ENCODE assay signal across 9 mouse cellular contexts in the genomic region with DNA sequence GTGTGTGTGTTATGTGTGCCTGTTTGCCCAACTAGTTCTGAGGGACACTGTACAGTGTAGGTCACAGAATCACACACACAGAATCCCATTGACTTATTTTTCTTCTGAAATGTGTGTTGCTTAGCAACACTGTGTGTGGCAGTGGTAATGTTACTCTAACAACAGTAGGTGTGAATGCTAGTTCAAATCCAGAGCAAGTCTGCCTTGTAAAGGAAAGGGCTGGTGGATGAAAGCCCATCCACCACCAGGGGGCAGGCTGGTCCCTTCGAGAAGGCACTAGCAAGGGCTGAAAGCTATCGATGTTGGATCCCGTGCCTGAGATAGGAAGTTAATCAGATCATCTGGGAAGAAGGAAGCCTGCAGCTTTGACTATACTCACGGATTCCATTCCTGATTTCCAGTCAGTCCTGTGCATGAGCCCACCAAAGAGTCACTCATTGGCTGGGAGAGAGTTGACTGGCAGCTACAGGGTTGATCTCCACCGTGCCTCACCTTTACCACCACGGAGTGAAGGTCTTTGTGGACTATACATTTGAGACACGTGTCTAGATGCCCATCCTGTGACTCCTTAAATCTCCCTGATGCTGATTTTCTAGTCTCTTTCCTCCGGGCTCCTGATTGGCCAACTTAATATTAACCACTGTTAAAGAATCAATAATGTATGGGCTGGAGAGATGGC. TPM values are rescaled to one million over a fixed set of nuclear protein-coding genes. Genes with fewer than 3 reads are reported as not detected.
DNase-seq lines count a peak whose midpoint lies in the region; ATAC-seq and TF ChIP-seq lines count a peak whose summit lies in the region.
"Had no signal": no experiment of that assay in that cellular context is flagged by ENCODE, and none has a peak within 500 bp of the region (broad histone marks: within the 10 kb centered on the region; RNA-seq: fewer than 3 reads in every experiment).

No protein-coding gene starts in this region.

- H3K36me3 ChIP-seq in MEL (ENCODE audit: control insufficient read depth in 1 of 2, insufficient read depth in 2 of 2, low read length in 2 of 2): no peaks in the 10 kb centered on the region
- H3K36me3 ChIP-seq in forebrain, embryonic 16.5 days (ENCODE audit: control insufficient read depth, insufficient read depth): no peaks in the 10 kb centered on the region
- no peaks in the 10 kb centered on the region for H3K36me3 ChIP-seq in hindbrain, embryonic 11.5 days (ENCODE audit: control insufficient read depth, insufficient read depth, low read length)
- H3K36me3 ChIP-seq in lung, postnatal 0 days (ENCODE audit: insufficient read depth, low read length): no peaks in the 10 kb centered on the region
- H3K36me3 ChIP-seq: liver, embryonic 15.5 days had no signal

- no peak overlapping the region for H3K27ac ChIP-seq in MEL (ENCODE audit: control insufficient read depth, low read depth, low read length)
- H3K27ac ChIP-seq in forebrain, embryonic 16.5 days (ENCODE audit: low read length): no peak overlapping the region
- H3K27ac ChIP-seq in hindbrain, embryonic 11.5 days (ENCODE audit: low read depth, low read length): no peak overlapping the region
- H3K27ac ChIP-seq in lung, postnatal 0 days (ENCODE audit: low read length): no peak overlapping the region
- H3K27ac ChIP-seq: liver, embryonic 15.5 days had no signal

- TF ChIP-seq CTCF in MEL (IDR thresholded peaks at IDR 0.05 in 2 of 3, conservative IDR thresholded peaks at IDR 0.05 in 1 of 3; ENCODE audit: control insufficient read depth in 1 of 3, insufficient read depth in 1 of 3, low read depth in 2 of 3, low read length in 3 of 3, poor library complexity in 1 of 3, severe bottlenecking in 1 of 3): peak; percentile 81 to 89 (median 81)
- peak; percentile 95 for TF ChIP-seq CTCF in lung, postnatal 0 days (IDR thresholded peaks at IDR 0.05)

- no peaks in the 10 kb centered on the region for H3K4me1 ChIP-seq in MEL (ENCODE audit: control insufficient read depth in 1 of 2, insufficient read depth in 2 of 2, low read length in 2 of 2)
- peaks cover 7% of the 10 kb centered on the region; the same call in 1 of the 2 replicates for H3K4me1 ChIP-seq in forebrain, embryonic 16.5 days (replicated peaks; ENCODE audit: control insufficient read depth, insufficient read depth, low read length)
- no peaks in the 10 kb centered on the region for H3K4me1 ChIP-seq in hindbrain, embryonic 11.5 days (replicated peaks; ENCODE audit: control insufficient read depth, insufficient read depth, low read length)
- H3K4me1 ChIP-seq in lung, postnatal 0 days (ENCODE audit: insufficient read depth, low read depth, low read length): no peaks in the 10 kb centered on the region
- H3K4me1 ChIP-seq: liver, embryonic 15.5 days had no signal

- H3K4me3 ChIP-seq in MEL (ENCODE audit: control insufficient read depth in 1 of 2, insufficient read depth in 1 of 2, low read depth in 2 of 2, low read length in 2 of 2): no peak overlapping the region
- no peak overlapping the region for H3K4me3 ChIP-seq in forebrain, embryonic 16.5 days (replicated peaks; ENCODE audit: low read length)
- no peak overlapping the region for H3K4me3 ChIP-seq in hindbrain, embryonic 11.5 days (ENCODE audit: low read depth, low read length)
- H3K4me3 ChIP-seq in lung, postnatal 0 days (ENCODE audit: low read depth, low read length): no peak overlapping the region
- H3K4me3 ChIP-seq: liver, embryonic 15.5 days had no signal

- H3K4me2 ChIP-seq in forebrain, embryonic 16.5 days (ENCODE audit: low read length): no peak overlapping the region
- H3K4me2 ChIP-seq in hindbrain, embryonic 11.5 days (replicated peaks; ENCODE audit: low read depth, low read length): no peak overlapping the region
- no peak overlapping the region for H3K4me2 ChIP-seq in lung, postnatal 0 days (replicated peaks; ENCODE audit: low read depth, low read length)
- H3K4me2 ChIP-seq: liver, embryonic 15.5 days had no signal

- H3K9me3 ChIP-seq in MEL (replicated peaks; ENCODE audit: insufficient read depth, low read length): no peaks in the 10 kb centered on the region
- H3K9me3 ChIP-seq in forebrain, embryonic 16.5 days (ENCODE audit: control insufficient read depth, low read length): no peaks in the 10 kb centered on the region
- no peaks in the 10 kb centered on the region for H3K9me3 ChIP-seq in hindbrain, embryonic 11.5 days (ENCODE audit: control insufficient read depth, low read length)
- H3K9me3 ChIP-seq in lung, postnatal 0 days (ENCODE audit: low read length): no peaks in the 10 kb centered on the region
- H3K9me3 ChIP-seq: liver, embryonic 15.5 days had no signal

- 32% methylated on average over 8 of the region's 8 CpGs for WGBS in forebrain, embryonic 16.5 days
- 35% methylated on average over 8 of the region's 8 CpGs for WGBS in hindbrain, embryonic 11.5 days
- 24% methylated on average over 8 of the region's 8 CpGs for WGBS in lung, postnatal 0 days

- DNase-seq in MEL (ENCODE audit: low read depth, low spot score): peak; percentile 73
- peak; percentile 45 for DNase-seq in cerebellum, adult 11-12 months
- DNase-seq in hindbrain, embryonic 11.5 days (ENCODE audit: low spot score): peak; percentile 90
- peak; percentile 68 for DNase-seq in layer of hippocampus, adult 9-10 months (ENCODE audit: low spot score)
- DNase-seq in lung, postnatal 0 days (ENCODE audit: low spot score): peak; percentile 87
- DNase-seq in ovary, postnatal 36 days (ENCODE audit: low spot score): peak; percentile 82
- DNase-seq in thymus, postnatal 14 days: peak; percentile 83

- no peaks in the 10 kb centered on the region for H3K79me2 ChIP-seq in MEL (ENCODE audit: control insufficient read depth, insufficient read depth, low read length, poor library complexity)

- peak; percentile 75 for TF ChIP-seq RAD21 in MEL (IDR thresholded peaks at IDR 0.05; ENCODE audit: low read depth, low read length)

- TF ChIP-seq POLR2A in MEL (IDR thresholded peaks at IDR 0.05; ENCODE audit: control insufficient read depth in 1 of 2, insufficient read depth in 1 of 2, low read depth in 1 of 2, low read length in 2 of 2, poor library complexity in 1 of 2): no peak

- ATAC-seq in forebrain, embryonic 16.5 days: peak; percentile 88
- ATAC-seq in hindbrain, embryonic 11.5 days (ENCODE audit: low FRiP score): peak; percentile 53; the same call in 1 of the 2 replicates
- ATAC-seq in lung, postnatal 0 days: peak; percentile 76

- no peak for TF ChIP-seq EP300 in MEL (IDR thresholded peaks at IDR 0.05; ENCODE audit: low read depth in 1 of 2, low read length in 2 of 2)
- TF ChIP-seq EP300 in lung, postnatal 0 days (IDR thresholded peaks at IDR 0.05): no peak

- H3K27me3 ChIP-seq in MEL (ENCODE audit: control insufficient read depth in 1 of 2, insufficient read depth in 2 of 2, low read length in 2 of 2): no peaks in the 10 kb centered on the region
- no peaks in the 10 kb centered on the region for H3K27me3 ChIP-seq in forebrain, embryonic 16.5 days (replicated peaks; ENCODE audit: control insufficient read depth, insufficient read depth, low read length)
- no peaks in the 10 kb centered on the region for H3K27me3 ChIP-seq in hindbrain, embryonic 11.5 days (ENCODE audit: control insufficient read depth, insufficient read depth, low read length)
- H3K27me3 ChIP-seq in lung, postnatal 0 days (replicated peaks; ENCODE audit: insufficient read depth, low read length): no peaks in the 10 kb centered on the region
- H3K27me3 ChIP-seq: liver, embryonic 15.5 days had no signal

- H3K9ac ChIP-seq in MEL (ENCODE audit: control insufficient read depth, low read depth, low read length, poor library complexity, severe bottlenecking): no peak overlapping the region
- no peak overlapping the region for H3K9ac ChIP-seq in forebrain, embryonic 16.5 days (replicated peaks; ENCODE audit: low read depth, low read length)
- H3K9ac ChIP-seq in hindbrain, embryonic 11.5 days (ENCODE audit: low read depth, low read length): no peak overlapping the region
- H3K9ac ChIP-seq in lung, postnatal 0 days (replicated peaks; ENCODE audit: low read depth): no peak overlapping the region
- H3K9ac ChIP-seq: liver, embryonic 15.5 days had no signal

TF ChIP-seq in MEL, 35 proteins besides CTCF, POLR2A, EP300 and RAD21 (continues in another document):
- TF ChIP-seq TBP (IDR thresholded peaks at IDR 0.05; ENCODE audit: low read depth, low read length): no peak
- peak; percentile 81 for TF ChIP-seq SMC3 (IDR thresholded peaks at IDR 0.05; ENCODE audit: low read depth, low read length)
- no peak for TF ChIP-seq SIN3A (IDR thresholded peaks at IDR 0.05; ENCODE audit: low read length)
- no peak for TF ChIP-seq CHD2 (IDR thresholded peaks at IDR 0.05; ENCODE audit: low read length)
- no peak for TF ChIP-seq MYC (IDR thresholded peaks at IDR 0.05; ENCODE audit: low read depth, low read length)
- TF ChIP-seq ZKSCAN1 (IDR thresholded peaks at IDR 0.05; ENCODE audit: low read depth, low read length): no peak
- no peak for TF ChIP-seq RCOR1 (IDR thresholded peaks at IDR 0.05; ENCODE audit: low read depth, low read length)
- TF ChIP-seq JUND (IDR thresholded peaks at IDR 0.05; ENCODE audit: low read depth, low read length): no peak
- no peak for TF ChIP-seq POLR2AphosphoS5 (IDR thresholded peaks at IDR 0.05; ENCODE audit: borderline replicate concordance, low read depth, low read length)
- no peak for TF ChIP-seq ZNF384 (IDR thresholded peaks at IDR 0.05; ENCODE audit: low read depth, low read length)
- TF ChIP-seq USF1 (IDR thresholded peaks at IDR 0.05; ENCODE audit: low read depth, low read length): no peak
- TF ChIP-seq MAX (IDR thresholded peaks at IDR 0.05; ENCODE audit: low read length): no peak
- TF ChIP-seq ETS1 (IDR thresholded peaks at IDR 0.05; ENCODE audit: low read depth, low read length): no peak
- TF ChIP-seq ELF1 (IDR thresholded peaks at IDR 0.05; ENCODE audit: low read depth, low read length): no peak
- no peak for TF ChIP-seq MXI1 (IDR thresholded peaks at IDR 0.05; ENCODE audit: low read depth, low read length)
- peak; percentile 26; the same call in 1 of the 2 replicates for TF ChIP-seq ZC3H11A (IDR thresholded peaks at IDR 0.05; ENCODE audit: low read depth, low read length)
- TF ChIP-seq E2F4 (IDR thresholded peaks at IDR 0.05; ENCODE audit: borderline replicate concordance, low read depth, low read length): no peak
- peak; percentile 59; the same call in 1 of the 2 replicates for TF ChIP-seq BHLHE40 (IDR thresholded peaks at IDR 0.05; ENCODE audit: borderline replicate concordance, low read depth, low read length)
- no peak for TF ChIP-seq UBTF (IDR thresholded peaks at IDR 0.05; ENCODE audit: borderline replicate concordance, insufficient read depth, low read depth, low read length)

RNA-seq across cellular contexts. Expression of gene Scaf4, which starts 38.7 kb away (rescaled TPM):
- 12.2 and 12.3 TPM in 2 replicates for total RNA-seq in MEL (2012; rRNA removed)
- polyA plus RNA-seq in MEL (2012; ENCODE audit: insufficient read depth in 1 of 2, insufficient read length in 2 of 2, low read depth in 1 of 2, low replicate concordance in 2 of 2, missing spikeins in 1 of 2): 10 to 100 TPM in 1 of 2 experiments, not detected in 1; 56.2 TPM
- 24.7 and 25.6 TPM in 2 replicates for polyA plus RNA-seq in forebrain, embryonic 16.5 days (2015; fragmentation: Nextera tagmentation; extraction: Ambion mirVana)
- 26.4 and 29.6 TPM in 2 replicates for polyA plus RNA-seq in hindbrain, embryonic 11.5 days (2014; fragmentation: Nextera tagmentation; extraction: Ambion mirVana)
- polyA plus RNA-seq in lung, postnatal 0 days (2015; fragmentation: Nextera tagmentation; extraction: Ambion mirVana): 12.1 and 12.9 TPM in 2 replicates
